Mouse (Mus musculus) liver, adult 2 months (tissue): ENCODE measurements around the gene Lsm12.

Source experiments
- CTCF ChIP-seq: fragments of 200-500 bp; IDR thresholded peaks from 2 replicates; pipeline ENCODE4 v1.5.1; 2011; ENCODE audit warnings: low read depth, low read length, control low read depth
- POLR2A ChIP-seq: fragments of 200-500 bp; IDR thresholded peaks from 2 replicates; pipeline ENCODE4 v1.6.1; 2011; ENCODE audit warnings: low read length, control low read depth; ENCODE audit not compliant: insufficient read depth; ENCODE audit errors: extremely low read depth

DNA sequence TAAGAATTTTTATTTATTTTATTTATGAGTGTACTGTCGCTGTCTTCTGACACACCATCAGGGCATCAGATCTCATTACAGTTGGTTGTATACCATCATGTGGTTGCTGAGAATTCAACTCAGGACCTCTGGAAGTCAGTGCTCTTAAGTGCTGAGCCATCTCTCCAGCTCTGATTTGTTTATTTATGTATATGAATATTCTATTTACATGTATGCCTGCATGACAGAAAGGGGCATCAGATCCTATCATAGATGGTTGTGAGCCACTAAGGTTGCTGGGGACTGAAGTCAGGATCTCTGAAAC lies 28.4 kb downstream of the Lsm12 start:
- TF ChIP-seq CTCF (no peak), POLR2A (no peak)
